Mouse (Mus musculus) monocyte, adult 2 months (primary cell): Measurements from ENCODE around the gene Tub.

ENCODE experiments used
- DNase-seq, 2 experiments: peaks; one replicate each; pipeline ENCODE4 v3.0.0; 2022; ENCODE audit warnings: low spot score in 2 of 2, low read depth in 1 of 2

The Tub gene

DNA sequence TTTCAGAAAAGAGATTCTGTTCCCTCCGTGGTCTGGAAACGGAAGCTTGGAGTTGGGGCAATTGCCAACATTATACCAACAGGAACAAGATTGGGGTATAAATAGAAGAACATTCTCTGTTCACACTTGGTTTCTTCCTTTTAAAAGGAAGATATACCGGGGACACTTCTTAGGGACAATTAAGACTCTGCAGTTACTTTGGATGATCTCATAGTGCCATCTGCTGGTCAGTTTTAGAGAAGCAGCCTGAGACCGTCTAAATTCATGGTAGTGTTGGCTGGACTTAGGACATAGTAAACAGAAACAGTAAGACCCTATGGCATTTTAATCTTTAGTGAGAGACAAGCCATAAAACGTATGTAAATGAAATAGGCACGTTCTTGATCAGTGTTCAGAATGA is 78.1 kb downstream of the Tub start:
- no peak for DNase-seq

DNA sequence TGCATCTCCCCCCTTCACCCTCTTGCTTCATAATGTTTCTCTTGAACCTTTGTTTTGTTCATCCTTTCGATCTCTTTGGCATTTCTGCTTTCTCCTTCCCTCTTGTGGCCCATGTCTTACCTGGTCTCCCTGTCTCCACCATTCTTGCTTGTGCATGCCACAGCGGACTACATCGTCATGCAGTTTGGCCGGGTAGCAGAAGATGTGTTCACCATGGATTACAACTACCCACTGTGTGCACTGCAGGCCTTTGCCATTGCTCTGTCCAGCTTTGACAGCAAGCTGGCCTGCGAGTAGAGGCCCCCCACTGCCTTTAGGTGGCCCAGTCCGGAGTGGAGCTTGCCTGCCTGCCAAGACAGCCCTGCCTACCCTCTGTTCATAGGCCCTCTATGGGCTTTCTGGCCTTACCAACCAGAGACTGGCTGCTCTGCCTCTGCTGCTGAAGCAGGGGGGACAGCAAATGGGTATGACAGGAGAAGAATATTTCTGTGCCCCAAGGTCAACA is 79.9 kb downstream of the Tub start:
- DNase-seq: no peak

DNA sequence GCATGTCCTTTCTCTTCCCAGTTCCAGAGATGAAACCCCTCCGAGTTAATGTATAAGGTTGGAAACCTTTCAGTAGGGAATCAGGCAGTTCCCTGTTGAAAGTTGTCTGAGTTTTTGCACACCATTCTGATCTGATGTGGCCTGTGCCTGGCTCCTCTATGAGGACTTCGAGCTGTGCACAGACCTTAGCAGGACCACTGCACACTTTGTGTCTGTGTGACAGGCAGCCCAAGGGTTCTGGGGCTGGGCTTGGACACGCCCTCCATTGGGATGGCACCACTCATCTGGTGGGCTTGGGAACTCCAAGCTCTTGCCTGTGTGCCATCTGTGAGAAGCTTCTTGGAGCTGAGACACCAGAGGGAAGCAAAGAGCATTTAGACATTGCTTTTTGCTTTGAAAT is 81.2 kb downstream of the Tub start:
- DNase-seq: no peak

DNA sequence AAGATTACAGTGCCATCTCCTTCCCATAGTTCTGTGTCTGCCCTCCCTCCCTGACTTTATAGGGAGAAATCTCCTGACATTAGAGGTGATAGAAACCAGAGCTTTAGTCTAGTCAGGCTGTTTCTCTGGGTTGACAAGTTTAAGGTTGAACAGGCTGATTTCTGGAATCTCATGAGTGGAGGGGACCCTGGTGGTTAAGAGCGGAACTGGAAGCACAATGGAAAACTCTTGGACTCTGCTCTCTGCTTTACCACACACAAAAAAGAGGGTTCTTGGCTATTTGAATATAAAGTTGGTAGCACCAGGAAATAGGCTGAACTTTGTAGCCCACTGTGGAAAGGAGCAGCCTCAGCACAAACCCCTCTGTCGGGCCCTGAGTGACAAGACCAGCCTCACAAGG is 81.9 kb downstream of the Tub start:
- no peak for DNase-seq

DNA sequence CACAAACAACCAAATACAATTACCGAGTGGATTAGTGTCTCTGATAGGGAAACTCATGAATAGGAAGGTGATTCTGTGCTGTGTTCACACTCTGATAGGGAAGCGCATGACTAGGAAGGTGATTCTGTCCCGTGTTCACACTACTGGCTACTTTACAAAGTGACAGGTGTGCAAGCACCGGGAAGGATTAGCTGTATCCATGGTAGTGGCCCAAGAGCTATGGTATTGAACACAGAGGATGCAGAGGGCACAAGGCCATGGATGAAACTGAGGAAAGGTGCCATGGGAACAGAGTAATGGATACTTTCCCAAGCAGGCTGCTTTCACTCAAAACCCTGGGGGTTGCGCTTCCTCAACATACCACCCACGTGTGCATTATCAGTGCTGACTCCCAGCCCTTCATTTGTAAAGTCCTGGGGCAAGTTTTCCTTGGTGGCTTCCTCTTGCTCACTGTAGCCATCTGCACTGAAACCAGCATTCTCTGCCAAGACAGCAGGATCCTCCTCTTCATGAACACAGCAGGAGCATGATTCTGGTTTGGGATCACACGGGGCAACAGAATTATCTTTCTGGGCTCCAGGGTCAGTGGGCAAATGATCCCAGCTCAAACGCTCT is 88.1 kb downstream of the Tub start:
- DNase-seq: no peak

DNA sequence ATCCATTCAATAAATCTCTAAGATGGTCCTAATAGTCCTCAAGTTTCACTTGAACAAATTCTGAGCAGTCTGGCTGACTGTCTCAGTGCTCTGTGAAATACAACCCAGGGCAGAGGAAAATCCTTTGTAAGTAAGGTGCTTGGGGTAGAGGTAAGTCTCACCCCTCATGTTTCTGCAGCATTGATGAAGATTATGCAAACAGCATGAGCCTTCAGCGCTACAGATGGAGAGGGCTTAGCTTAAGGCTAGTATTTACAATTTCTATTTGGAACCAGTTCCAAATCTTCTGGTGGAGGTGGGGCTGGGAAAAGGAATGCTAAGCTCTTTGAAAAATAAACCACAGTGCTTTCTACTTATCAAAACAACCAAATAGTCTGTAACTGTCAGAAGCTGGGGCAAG is 88.8 kb downstream of the Tub start:
- no peak for DNase-seq

DNA sequence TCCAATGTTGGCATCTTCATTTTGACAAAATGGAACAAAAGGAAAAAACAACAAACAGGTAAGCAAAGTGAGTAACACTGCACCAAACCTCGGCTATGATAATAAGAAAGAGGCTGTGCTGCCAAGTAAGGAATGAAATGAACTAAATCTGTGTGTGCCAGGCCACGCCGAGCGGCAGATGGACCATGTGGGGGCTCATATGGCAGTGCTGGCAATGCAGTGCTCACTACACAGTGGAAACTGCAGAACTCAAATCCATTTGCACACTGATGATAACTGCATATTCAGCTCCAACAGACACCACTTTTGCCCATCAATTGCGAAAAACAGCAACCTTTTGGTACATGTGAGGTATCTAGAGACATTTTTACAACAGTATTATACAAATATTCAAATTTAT is 89.3 kb downstream of the Tub start:
- no peak for DNase-seq

DNA sequence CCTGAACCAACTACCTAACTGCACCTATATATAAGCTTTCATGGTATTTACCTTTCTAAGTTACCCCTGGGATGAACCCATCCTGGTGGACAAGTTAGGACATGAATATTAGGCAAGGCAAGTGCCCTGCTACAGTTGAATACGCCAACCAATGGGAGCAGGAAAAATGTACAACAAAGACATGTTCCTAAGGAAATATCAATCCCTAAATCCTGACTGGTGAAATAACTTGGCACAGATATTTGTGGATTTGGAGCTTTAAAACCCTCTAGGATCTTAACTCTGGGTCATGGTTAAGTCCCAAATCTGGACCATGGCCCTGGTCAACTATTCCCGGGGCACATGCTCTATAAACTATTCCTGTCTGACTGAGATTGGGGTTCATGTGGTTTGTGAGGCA is 95.7 kb downstream of the Tub start:
- no peak for DNase-seq

DNA sequence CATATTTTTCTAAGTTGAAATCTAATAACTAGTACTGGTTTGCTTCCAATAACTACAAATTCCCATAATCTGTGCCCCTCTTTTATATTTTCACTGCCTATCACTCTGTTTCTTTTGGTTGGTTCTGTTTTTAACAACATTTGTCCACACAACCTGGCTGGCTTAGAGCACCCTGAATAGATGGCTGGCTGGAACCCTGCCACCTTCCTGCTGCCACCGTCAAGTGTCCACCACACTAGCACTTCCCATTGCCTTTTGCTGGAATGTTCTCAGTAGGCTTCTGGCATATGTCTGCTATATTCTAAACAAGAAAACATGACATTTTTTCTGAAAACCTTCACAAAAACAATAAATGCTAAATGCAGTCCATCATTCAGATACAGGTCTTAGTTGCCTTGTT is 100.7 kb downstream of the Tub start:
- no peak for DNase-seq

DNA sequence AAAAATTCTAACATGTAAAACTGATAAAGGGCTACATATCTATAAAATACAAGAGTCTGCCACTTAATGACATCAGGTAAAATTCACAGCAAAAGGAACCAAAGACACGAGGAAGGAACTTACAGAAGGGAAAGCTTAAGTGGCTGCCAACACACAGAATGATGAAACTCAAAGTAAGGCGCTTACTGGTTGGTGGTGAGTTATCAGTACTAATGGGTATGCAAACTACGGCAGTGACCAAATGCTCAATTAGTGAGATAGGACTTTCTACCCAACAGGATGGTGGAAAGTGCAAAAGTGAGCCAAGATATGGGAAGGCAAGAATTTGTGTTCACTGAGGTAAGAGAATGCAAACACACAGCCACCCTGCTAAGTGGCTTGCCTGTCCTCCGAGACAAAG is 109.4 kb downstream of the Tub start:
- no peak for DNase-seq

DNA sequence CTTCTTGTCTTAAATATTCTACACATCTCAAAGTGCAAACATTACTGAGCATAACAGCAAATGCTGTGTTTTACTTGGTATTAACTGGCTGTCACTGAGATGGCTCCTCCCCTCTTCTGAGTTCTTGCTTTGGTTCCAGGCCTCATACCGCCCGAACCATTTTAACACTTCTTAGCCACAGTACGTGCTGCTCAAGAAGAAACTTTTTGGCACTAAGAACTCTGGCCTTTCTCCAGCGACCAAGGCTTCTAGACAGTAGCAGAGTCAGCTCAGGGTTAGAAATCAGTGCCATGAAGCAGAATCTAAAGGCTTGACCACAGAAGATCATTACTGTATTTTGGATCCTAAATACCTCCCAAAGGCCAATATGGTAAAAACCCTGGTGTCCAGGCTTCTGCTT is 119.5 kb downstream of the Tub start:
- no peak for DNase-seq

DNA sequence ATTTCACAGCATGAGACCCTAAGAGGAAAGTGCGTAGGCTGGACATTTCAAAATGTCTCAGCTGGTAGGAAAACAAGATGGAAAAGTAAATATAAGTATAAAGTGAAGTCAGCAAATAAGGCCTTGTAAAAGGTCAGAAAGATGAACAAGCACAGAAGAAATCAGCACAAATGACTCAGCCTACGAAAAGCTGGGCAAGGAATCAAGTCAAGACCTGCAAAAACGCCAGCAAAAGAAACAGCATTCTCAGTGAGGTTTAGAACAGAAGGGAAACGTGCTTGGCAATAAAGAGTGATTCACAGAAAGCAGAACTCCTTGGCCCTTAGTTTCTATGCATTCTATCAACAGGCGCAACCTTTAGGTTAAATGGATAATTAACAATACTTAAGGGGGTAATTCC is 122.2 kb downstream of the Tub start:
- DNase-seq: no peak

DNA sequence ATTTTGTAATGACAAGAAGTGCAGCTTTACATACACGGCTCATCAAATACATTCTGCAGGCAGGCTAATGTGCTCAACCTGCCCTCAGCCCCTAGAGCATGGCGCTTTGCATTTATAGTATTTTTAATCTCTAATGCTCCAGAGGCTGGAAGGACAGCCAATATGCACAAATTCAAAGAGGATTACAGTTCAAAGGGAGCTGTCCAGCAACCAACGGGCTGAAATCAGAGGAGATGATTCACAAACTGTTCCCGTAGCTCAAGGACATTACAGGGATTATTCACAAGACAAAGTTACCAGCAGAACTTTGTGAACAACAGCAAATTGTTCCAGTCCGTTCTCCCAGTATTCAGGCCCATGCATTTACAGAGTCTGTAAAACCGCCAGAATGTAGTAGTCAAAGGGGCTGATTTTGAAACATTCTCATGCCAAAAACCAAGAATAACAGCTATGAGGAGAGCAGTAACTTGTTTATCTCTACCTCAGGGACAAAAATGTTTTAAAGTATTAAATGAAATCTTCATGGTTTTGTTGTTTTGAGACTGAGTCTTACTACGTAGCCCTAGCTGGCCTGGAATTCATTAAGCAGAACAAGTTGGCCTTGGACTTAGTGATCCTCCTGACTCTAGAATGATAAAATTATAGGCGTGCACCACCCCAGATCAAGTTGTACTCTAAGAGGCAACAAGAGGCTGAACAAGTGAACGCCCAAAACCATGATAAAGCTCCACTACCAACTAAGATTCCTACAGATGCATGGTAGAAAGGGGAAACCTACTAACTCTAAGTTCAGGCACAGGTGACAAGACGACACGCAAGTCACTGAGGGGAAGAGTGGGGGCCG is 132.4 kb downstream of the Tub start:
- no peak for DNase-seq

DNA sequence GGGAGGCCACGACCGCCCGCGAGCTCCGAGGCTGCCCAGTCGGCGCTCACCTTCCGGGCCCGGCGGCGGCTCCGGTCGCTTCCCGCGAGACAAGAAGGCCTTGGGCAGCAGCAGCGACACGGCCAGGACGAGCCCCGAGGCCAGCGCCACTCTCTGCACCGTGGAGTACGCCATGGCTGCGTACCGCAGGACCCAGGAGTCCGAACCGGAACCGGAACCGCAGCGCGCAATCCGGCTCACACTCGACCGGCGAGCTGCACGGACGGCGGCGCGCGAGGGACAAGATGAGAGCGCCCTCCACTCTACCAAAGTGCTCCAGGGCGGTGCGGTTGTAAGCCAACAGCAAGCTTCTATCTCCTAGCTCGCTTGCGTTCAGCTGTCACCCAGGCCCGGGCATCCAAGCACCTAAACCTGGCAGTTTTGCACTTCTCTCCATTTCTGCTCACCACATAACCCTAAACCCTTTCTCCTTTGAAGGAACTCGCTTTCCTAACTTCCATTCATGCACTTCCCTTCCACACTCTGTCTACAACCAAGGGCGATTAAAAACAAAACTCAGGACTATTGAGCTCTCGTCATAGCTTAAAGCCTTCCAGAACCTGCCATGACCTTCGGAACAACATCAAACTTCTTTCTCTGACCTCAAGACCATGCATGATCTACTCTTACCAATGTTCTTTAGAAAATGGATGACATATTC is 133.1 kb downstream of the Tub start, which contains the start of gene Ric3:
Gene Ric3 (minus strand): TSS at position 219 of the 700 bp plus-strand sequence.
- DNase-seq: no peak

DNA sequence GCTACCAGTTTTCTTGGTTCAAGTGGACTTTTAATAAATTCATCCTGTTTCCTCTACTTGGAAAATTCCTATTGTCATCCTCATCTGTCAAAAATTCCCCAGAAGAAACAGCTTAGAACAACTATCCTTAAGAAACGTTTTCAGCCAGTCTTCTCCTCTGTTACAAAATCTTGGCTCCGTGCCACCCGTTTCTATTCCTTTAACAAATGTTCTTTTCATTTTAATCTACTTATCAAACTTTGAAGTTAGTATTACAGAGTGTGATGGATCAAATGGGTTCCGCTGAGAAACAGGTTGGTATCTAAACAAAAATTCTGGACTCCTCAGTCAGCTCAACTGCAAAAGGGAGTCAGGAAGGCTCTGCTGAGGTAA is 133.7 kb downstream of the Tub start:
- DNase-seq: no peak
